Mouse (Mus musculus) forebrain, embryonic 14.5 days (tissue): Measurements from ENCODE around the gene Diras1. TPM values are rescaled to one million over a fixed set of nuclear protein-coding genes. Genes with fewer than 3 reads are reported as not detected.

ENCODE experiments used
- ATAC-seq: fragments of 200-750 bp; cut with Nextera tagmentation; 2 replicates; pipeline ENCODE4 v1.8.0; 2017; ENCODE audit warnings: mild to moderate bottlenecking, moderate library complexity
- DNase-seq: peaks from one replicate; pipeline ENCODE4 v3.0.0-alpha.2; 2015; ENCODE audit warnings: low spot score
- H3K27ac ChIP-seq: fragments of 300-500 bp; sonication (generic); 2 replicates; pipeline ENCODE4 v1.5.1; 2014; ENCODE audit warnings: low read depth, mild to moderate bottlenecking, control low read depth, low read length, moderate library complexity
- H3K27me3 ChIP-seq: fragments of 300-500 bp; sonication (generic); replicated peaks from 2 replicates; pipeline ENCODE4 v1.6.1; 2014; ENCODE audit warnings: low read length, control low read depth, mixed read lengths; ENCODE audit not compliant: control insufficient read depth, insufficient read depth
- H3K36me3 ChIP-seq: fragments of 300-500 bp; sonication (generic); 2 replicates; pipeline ENCODE4 v1.6.1; 2014; ENCODE audit warnings: low read length, control low read depth; ENCODE audit not compliant: control insufficient read depth, insufficient read depth
- H3K4me1 ChIP-seq: fragments of 300-500 bp; sonication (generic); 2 replicates; pipeline ENCODE4 v1.6.1; 2014; ENCODE audit warnings: antibody characterized with exemption, low read length, control low read depth; ENCODE audit not compliant: control insufficient read depth, insufficient read depth
- H3K4me2 ChIP-seq: fragments of 300-500 bp; sonication (generic); 2 replicates; pipeline ENCODE4 v1.6.1; 2014; ENCODE audit warnings: mild to moderate bottlenecking, control low read depth, low read length
- H3K4me3 ChIP-seq: fragments of 300-500 bp; sonication (generic); 2 replicates; pipeline ENCODE4 v1.5.1; 2014; ENCODE audit warnings: low read depth, low read length, control low read depth
- H3K9ac ChIP-seq: fragments of 300-500 bp; sonication (generic); 2 replicates; pipeline ENCODE4 v1.6.1; 2014; ENCODE audit warnings: mild to moderate bottlenecking, low read length, control low read depth, moderate library complexity
- H3K9me3 ChIP-seq: fragments of 300-500 bp; sonication (generic); replicated peaks from 2 replicates; pipeline ENCODE4 v1.6.1; 2016; ENCODE audit warnings: low read length, control low read depth, mixed read lengths; ENCODE audit not compliant: control insufficient read depth
- WGBS: fragments of 180-500 bp; shearing (Covaris S2); extraction: QIAGEN DNeasy Blood & Tissue Kit; methylation state at CpG from one replicate; pipeline ENCODE4 v1.1.7; 2014; 5-methylcytosine and 5-hydroxymethylcytosine counted together
- polyA plus RNA-seq: library from polyadenylated mRNA; unstranded; fragments of >200 nt; fragmentation: Nextera tagmentation; extraction: Ambion mirVana; gene quantifications from 2 replicates; pipeline ENCODE4 v1.2.1, GENCODE M21; 2014

Gene Diras1
- polyA plus RNA-seq, 1 experiment from 2014 or later = 19.0 TPM

GRCm38 (mm10) chr10:81024346-81024937, 1.0 kb downstream of the Diras1 start:
- Histone ChIP-seq H3K9ac (peak overlapping the region; percentile 67), H3K27ac (no peak overlapping the region), H3K4me3 (peak overlapping the region; percentile 44), H3K27me3 (no peaks in the 10 kb centered on the region; the same call in 1 of the 2 replicates), H3K9me3 (no peaks in the 10 kb centered on the region), H3K36me3 (no peaks in the 10 kb centered on the region), H3K4me1 (0 out of 2 replicates have a peak, but pooled peaks cover 8% of the 10 kb centered on the region), H3K4me2 (peak overlapping the region; percentile 72)
- WGBS = 73% methylated on average over 5 of the region's 5 CpGs
- ATAC-seq (no peak), DNase-seq (no peak)

GRCm38 (mm10) chr10:81022744-81023143, 2.7 kb downstream of the Diras1 start:
- no peak overlapping the region for H3K27ac ChIP-seq
- H3K4me2 ChIP-seq = no peak overlapping the region
- ATAC-seq (no peak), DNase-seq (no peak)
- WGBS = 71% methylated on average over 8 of the region's 8 CpGs
- H3K36me3 ChIP-seq = no peaks in the 10 kb centered on the region
- H3K9ac ChIP-seq = no peak overlapping the region
- no peaks in the 10 kb centered on the region; the same call in 1 of the 2 replicates for H3K27me3 ChIP-seq
- H3K4me3 ChIP-seq = no peak overlapping the region
- H3K4me1 ChIP-seq = 0 out of 2 replicates have a peak, but pooled peaks cover 8% of the 10 kb centered on the region
- H3K9me3 ChIP-seq = no peaks in the 10 kb centered on the region

- no peak overlapping the region for H3K27ac ChIP-seq
- no peak for ATAC-seq
Measured at GRCm38 (mm10) chr10:81021547-81022110, 3.8 kb downstream of the Diras1 start.

GRCm38 (mm10) chr10:81020207-81020606, 5.3 kb downstream of the Diras1 start:
- no peak for ATAC-seq
- Histone ChIP-seq H3K4me1 (peaks cover 6% of the 10 kb centered on the region; the same call in 1 of the 2 replicates), H3K36me3 (no peaks in the 10 kb centered on the region), H3K9me3 (no peaks in the 10 kb centered on the region), H3K27ac (no peak overlapping the region), H3K9ac (no peak overlapping the region), H3K4me2 (no peak overlapping the region), H3K4me3 (no peak overlapping the region), H3K27me3 (no peaks in the 10 kb centered on the region; the same call in 1 of the 2 replicates)
- WGBS = 64% methylated on average over 2 of the region's 2 CpGs
- no peak for DNase-seq

More at GRCm38 (mm10) chr10:81021547-81022110, 3.8 kb downstream of the Diras1 start:
- no peak for DNase-seq
- 0 out of 2 replicates have a peak, but pooled peaks cover 8% of the 10 kb centered on the region for H3K4me1 ChIP-seq
- H3K36me3 ChIP-seq = no peaks in the 10 kb centered on the region
- H3K4me2 ChIP-seq = no peak overlapping the region
- no peaks in the 10 kb centered on the region; the same call in 1 of the 2 replicates for H3K27me3 ChIP-seq
- 19% methylated on average over 26 of the region's 26 CpGs for WGBS
- no peak overlapping the region for H3K9ac ChIP-seq
- H3K9me3 ChIP-seq = no peaks in the 10 kb centered on the region
- H3K4me3 ChIP-seq = no peak overlapping the region

GRCm38 (mm10) chr10:81019687-81020086, 5.8 kb downstream of the Diras1 start:
- no peaks in the 10 kb centered on the region; the same call in 1 of the 2 replicates for H3K27me3 ChIP-seq
- peaks cover 4% of the 10 kb centered on the region; the same call in 1 of the 2 replicates for H3K4me1 ChIP-seq
- H3K4me3 ChIP-seq = no peak overlapping the region
- H3K36me3 ChIP-seq = no peaks in the 10 kb centered on the region
- H3K4me2 ChIP-seq = no peak overlapping the region
- H3K9ac ChIP-seq = no peak overlapping the region
- DNase-seq = no peak
- WGBS = 78% methylated on average over 6 of the region's 6 CpGs
- ATAC-seq = no peak
- H3K27ac ChIP-seq = no peak overlapping the region
- no peaks in the 10 kb centered on the region for H3K9me3 ChIP-seq

GRCm38 (mm10) chr10:81018326-81018725, 7.1 kb downstream of the Diras1 start:
- H3K4me1 ChIP-seq = peaks cover 2% of the 10 kb centered on the region; the same call in 1 of the 2 replicates
- no peak overlapping the region for H3K9ac ChIP-seq
- DNase-seq (peak; percentile 31), ATAC-seq (no peak)
- H3K4me3 ChIP-seq = no peak overlapping the region
- H3K27ac ChIP-seq = no peak overlapping the region
- WGBS = 39% methylated on average over 10 of the region's 10 CpGs
- no peak overlapping the region for H3K4me2 ChIP-seq
- no peaks in the 10 kb centered on the region for H3K36me3 ChIP-seq
- no peaks in the 10 kb centered on the region for H3K27me3 ChIP-seq
- no peaks in the 10 kb centered on the region for H3K9me3 ChIP-seq

- Histone ChIP-seq H3K4me3 (no peak overlapping the region), H3K27me3 (no peaks in the 10 kb centered on the region), H3K4me2 (no peak overlapping the region), H3K4me1 (peaks cover 2% of the 10 kb centered on the region; the same call in 1 of the 2 replicates), H3K36me3 (no peaks in the 10 kb centered on the region), H3K9me3 (no peaks in the 10 kb centered on the region), H3K9ac (no peak overlapping the region), H3K27ac (no peak overlapping the region)
- 6% methylated on average over 7 of the region's 7 CpGs for WGBS
- ATAC-seq (no peak), DNase-seq (peak; percentile 37)
Measured at GRCm38 (mm10) chr10:81016645-81017044, 8.8 kb downstream of the Diras1 start.

- Histone ChIP-seq H3K36me3 (no peaks in the 10 kb centered on the region), H3K4me3 (no peak overlapping the region), H3K4me2 (no peak overlapping the region), H3K27me3 (no peaks in the 10 kb centered on the region), H3K9ac (no peak overlapping the region), H3K4me1 (peaks cover 2% of the 10 kb centered on the region; the same call in 1 of the 2 replicates), H3K9me3 (no peaks in the 10 kb centered on the region), H3K27ac (no peak overlapping the region)
- 82% methylated on average over 2 of the region's 2 CpGs for WGBS
- DNase-seq (no peak), ATAC-seq (no peak)
Measured at GRCm38 (mm10) chr10:81015666-81016065, 9.8 kb downstream of the Diras1 start.
